16 mouse cellular contexts compared by ENCODE assay signal in genomic region chr16:32204902-32205301, GRCm38 (mm10). TPM values are rescaled to one million over a fixed set of nuclear protein-coding genes. Genes with fewer than 3 reads are reported as not detected.
DNase-seq lines count a peak whose midpoint lies in the region; ATAC-seq and TF ChIP-seq lines count a peak whose summit lies in the region.
"Had no signal": no experiment of that assay in that cellular context is flagged by ENCODE, and none has a peak within 500 bp of the region (broad histone marks: within the 10 kb centered on the region; RNA-seq: fewer than 3 reads in every experiment).

No protein-coding gene starts in this region.

- H3K4me2 ChIP-seq in liver, embryonic 11.5 days, result no peak overlapping the region
- H3K4me2 ChIP-seq: embryonic facial prominence, embryonic 12.5 days; forebrain, embryonic 15.5 days; limb, embryonic 12.5 days had no signal

- TF ChIP-seq CTCF in gastrocnemius, adult 2 months (IDR thresholded peaks at IDR 0.05), result peak; percentile 45
- TF ChIP-seq CTCF in liver, adult 2 months (IDR thresholded peaks at IDR 0.05; ENCODE audit: low read depth, low read length), result 0 out of 2 replicates have a peak, but pooled peaks have one; percentile 3
- TF ChIP-seq CTCF in cortical plate, adult 2 months (IDR thresholded peaks at IDR 0.05; ENCODE audit: extremely low read depth, insufficient read depth, low read length), result 0 out of 2 replicates have a peak, but pooled peaks have one; percentile 8

- H3K9ac ChIP-seq in liver, adult 2 months (ENCODE audit: low read depth, low read length), result no peak overlapping the region
- H3K9ac ChIP-seq in liver, embryonic 11.5 days (ENCODE audit: low read depth, low read length), result no peak overlapping the region
- H3K9ac ChIP-seq: embryonic facial prominence, embryonic 12.5 days; forebrain, embryonic 15.5 days; limb, embryonic 12.5 days had no signal

- H3K4me3 ChIP-seq in gastrocnemius, adult 2 months, result no peak overlapping the region
- no peak overlapping the region for H3K4me3 ChIP-seq in liver, adult 2 months (ENCODE audit: insufficient read depth, low read depth, low read length)
- no peak overlapping the region for H3K4me3 ChIP-seq in liver, embryonic 11.5 days (ENCODE audit: low read depth, low read length)
- H3K4me3 ChIP-seq in cortical plate, adult 2 months (ENCODE audit: insufficient read depth, low read length), result no peak overlapping the region
- H3K4me3 ChIP-seq: embryonic facial prominence, embryonic 12.5 days; forebrain, embryonic 15.5 days; limb, embryonic 12.5 days; megakaryocyte, embryonic 14.5 days had no signal

- H3K27ac ChIP-seq in gastrocnemius, adult 2 months, result no peak overlapping the region
- no peak overlapping the region for H3K27ac ChIP-seq in liver, adult 2 months (replicated peaks; ENCODE audit: insufficient read depth, low read depth, low read length)
- no peak overlapping the region for H3K27ac ChIP-seq in liver, embryonic 11.5 days (ENCODE audit: low read depth, low read length)
- no peak overlapping the region for H3K27ac ChIP-seq in cortical plate, adult 2 months (ENCODE audit: insufficient read depth, low read length)
- H3K27ac ChIP-seq: embryonic facial prominence, embryonic 12.5 days; forebrain, embryonic 15.5 days; limb, embryonic 12.5 days had no signal

- WGBS in liver, adult 2 months, result 54% methylated on average over 3 of the region's 3 CpGs
- WGBS in liver, embryonic 11.5 days, result 62% methylated on average over 3 of the region's 3 CpGs

- H3K4me1 ChIP-seq in liver, adult 2 months (ENCODE audit: control insufficient read depth, insufficient read depth, low read length), result no peaks in the 10 kb centered on the region
- no peaks in the 10 kb centered on the region for H3K4me1 ChIP-seq in liver, embryonic 11.5 days (replicated peaks; ENCODE audit: control insufficient read depth, insufficient read depth, low read length)
- no peaks in the 10 kb centered on the region for H3K4me1 ChIP-seq in cortical plate, adult 2 months (ENCODE audit: control insufficient read depth, insufficient read depth, low read length)
- H3K4me1 ChIP-seq: forebrain, embryonic 15.5 days had no signal

- ATAC-seq in liver, embryonic 11.5 days (replicated peaks; ENCODE audit: low FRiP score), result no peak
- ATAC-seq: forebrain, embryonic 15.5 days had no signal

- no peak for TF ChIP-seq POLR2A in liver, adult 2 months (IDR thresholded peaks at IDR 0.05; ENCODE audit: extremely low read depth, insufficient read depth, low read length)
- no peak for TF ChIP-seq POLR2A in cortical plate, adult 2 months (IDR thresholded peaks at IDR 0.05; ENCODE audit: extremely low read depth, insufficient read depth, low read length)

- DNase-seq in gastrocnemius, adult 2 months, result peak; percentile 42
- DNase-seq in gastrocnemius, postnatal 14 days, result no peak
- no peak for DNase-seq in liver, adult 2 months (ENCODE audit: extremely low read depth, low read depth, low spot score)
- no peak for DNase-seq in liver, embryonic 11.5 days (ENCODE audit: low spot score)
- DNase-seq in ES-CJ7 (ENCODE audit: low read depth, low spot score), result peak; percentile 26
- no peak for DNase-seq in gastrocnemius, adult 18-20 months (ENCODE audit: low spot score)
- no peak for DNase-seq in cerebellum, adult 11-12 months
- DNase-seq: cerebellum, adult 2 months; layer of hippocampus, adult 9-11 months had no signal

- peaks cover 7% of the 10 kb centered on the region for H3K9me3 ChIP-seq in liver, embryonic 11.5 days (ENCODE audit: control insufficient read depth, low read length)
- H3K9me3 ChIP-seq: forebrain, embryonic 15.5 days had no signal

- peaks cover 2% of the 10 kb centered on the region; the same call in 1 of the 2 replicates for H3K27me3 ChIP-seq in liver, adult 2 months (ENCODE audit: control insufficient read depth, insufficient read depth, low read length)
- no peaks in the 10 kb centered on the region for H3K27me3 ChIP-seq in liver, embryonic 11.5 days (replicated peaks; ENCODE audit: control insufficient read depth, insufficient read depth, low read length)
- H3K27me3 ChIP-seq: embryonic facial prominence, embryonic 12.5 days; forebrain, embryonic 15.5 days; limb, embryonic 12.5 days had no signal

- H3K36me3 ChIP-seq in liver, adult 2 months (ENCODE audit: control insufficient read depth, insufficient read depth, low read length), result no peaks in the 10 kb centered on the region
- no peaks in the 10 kb centered on the region for H3K36me3 ChIP-seq in liver, embryonic 11.5 days (ENCODE audit: control insufficient read depth, insufficient read depth, low read length)
- H3K36me3 ChIP-seq: embryonic facial prominence, embryonic 12.5 days; forebrain, embryonic 15.5 days; limb, embryonic 12.5 days had no signal

- intact Hi-C loops in gastrocnemius, adult 2 months (cut with DNase I), result loop anchor here (5.0 kb wide), 2 partner anchors 73 to 88 kb away; no protein-coding TSS in a partner anchor
- intact Hi-C loops in gastrocnemius, postnatal 14 days (cut with DNase I; ENCODE audit: low total_unique reads), result no loop called here

- no peaks in the 10 kb centered on the region for H3K79me2 ChIP-seq in liver, adult 2 months (ENCODE audit: control insufficient read depth, insufficient read depth, low read length)

RNA-seq across cellular contexts. Expression of gene Bex6, which starts 25.3 kb away (rescaled TPM):
- total RNA-seq in gastrocnemius, adult 2 months (2021), result not detected
- total RNA-seq in gastrocnemius, postnatal 14 days (2021), result not detected
- total RNA-seq in liver, adult 2 months (2014; rRNA removed), result not detected in 2 replicates
- polyA plus RNA-seq in liver, adult 2 months (2012; rRNA removed), result not detected in 2 replicates
- polyA plus RNA-seq in liver, embryonic 11.5 days (2014; fragmentation: Nextera tagmentation; extraction: Ambion mirVana), result 0.62 and 1.2 TPM in 2 replicates
- polyA plus RNA-seq in cortical plate, adult 2 months (2012; rRNA removed), result not detected in 2 replicates
- total RNA-seq in gastrocnemius, adult 18-20 months (2021), result not detected
- polyA plus RNA-seq: cerebellum, adult 2 months; forebrain, embryonic 15.5 days; heart, embryonic 14.5 days; intestine, embryonic 14.5 days; limb, embryonic 12.5 days had no signal

RNA-seq across cellular contexts. Expression of gene Nrros, which starts 39.5 kb away (rescaled TPM):
- total RNA-seq in gastrocnemius, adult 2 months (2021), result 1 to 10 TPM; 1.6 TPM
- total RNA-seq in gastrocnemius, postnatal 14 days (2021), result 1 to 10 TPM; 5.3 to 5.6 TPM
- 4.1 and 5.3 TPM in 2 replicates for total RNA-seq in liver, adult 2 months (2014; rRNA removed)
- polyA plus RNA-seq in liver, adult 2 months (2012; rRNA removed), result 3.1 and 5.9 TPM in 2 replicates
- 34.4 and 35.4 TPM in 2 replicates for polyA plus RNA-seq in liver, embryonic 11.5 days (2014; fragmentation: Nextera tagmentation; extraction: Ambion mirVana)
- polyA plus RNA-seq in cortical plate, adult 2 months (2012; rRNA removed), result 5.6 and 6.5 TPM in 2 replicates
- total RNA-seq in gastrocnemius, adult 18-20 months (2021), result 1 to 10 TPM; 1.3 to 2.1 TPM

RNA-seq across cellular contexts. Expression of gene Fbxo45, which starts 42.1 kb away (rescaled TPM):
- 10 to 100 TPM; 15.1 to 16.6 TPM for total RNA-seq in gastrocnemius, adult 2 months (2021)
- total RNA-seq in gastrocnemius, postnatal 14 days (2021), result 10 to 100 TPM in 1 of 2 experiments, 1 to 10 TPM in 1; 9.4 to 10.2 TPM
- 4.4 and 4.5 TPM in 2 replicates for total RNA-seq in liver, adult 2 months (2014; rRNA removed)
- polyA plus RNA-seq in liver, adult 2 months (2012; rRNA removed), result 1.8 and 2.1 TPM in 2 replicates
- polyA plus RNA-seq in liver, embryonic 11.5 days (2014; fragmentation: Nextera tagmentation; extraction: Ambion mirVana), result 13.0 and 13.3 TPM in 2 replicates
- 24.8 and 27.0 TPM in 2 replicates for polyA plus RNA-seq in cortical plate, adult 2 months (2012; rRNA removed)
- total RNA-seq in gastrocnemius, adult 18-20 months (2021), result 10 to 100 TPM; 16.1 to 16.7 TPM

RNA-seq across cellular contexts. Expression of gene Wdr53, which starts 42.1 kb away (rescaled TPM):
- total RNA-seq in gastrocnemius, adult 2 months (2021), result 1 to 10 TPM; 6.2 to 7.8 TPM
- total RNA-seq in gastrocnemius, postnatal 14 days (2021), result 1 to 10 TPM; 5.1 to 5.6 TPM
- 11.3 and 14.6 TPM in 2 replicates for total RNA-seq in liver, adult 2 months (2014; rRNA removed)
- polyA plus RNA-seq in liver, adult 2 months (2012; rRNA removed), result 3.7 and 4.1 TPM in 2 replicates
- polyA plus RNA-seq in liver, embryonic 11.5 days (2014; fragmentation: Nextera tagmentation; extraction: Ambion mirVana), result 22.0 and 23.2 TPM in 2 replicates
- 11.1 and 11.7 TPM in 2 replicates for polyA plus RNA-seq in cortical plate, adult 2 months (2012; rRNA removed)
- 1 to 10 TPM; 5.2 to 7.4 TPM for total RNA-seq in gastrocnemius, adult 18-20 months (2021)

Comparison
In these comparisons a context has a peak if more than half of its experiments do, and no peak if none do; other contexts are left out.
1. DNase-seq: peak in gastrocnemius, adult 2 months (single experiment) and ES-CJ7 (single experiment); none in gastrocnemius, postnatal 14 days (single experiment), liver, adult 2 months (single experiment), liver, embryonic 11.5 days (single experiment), gastrocnemius, adult 18-20 months (single experiment) and cerebellum, adult 11-12 months (single experiment).
2. Peak in every context shown above with its lines, with median percentiles within 50 percentile points of each other: CTCF ChIP-seq.